Mouse (Mus musculus) urinary bladder, postnatal 10 days (tissue): ENCODE measurements around the gene Cbx8.

Source experiments
- DNase-seq: peaks from one replicate; pipeline ENCODE4 v3.0.0; 2022; ENCODE audit warnings: low spot score

Gene Cbx8

DNA sequence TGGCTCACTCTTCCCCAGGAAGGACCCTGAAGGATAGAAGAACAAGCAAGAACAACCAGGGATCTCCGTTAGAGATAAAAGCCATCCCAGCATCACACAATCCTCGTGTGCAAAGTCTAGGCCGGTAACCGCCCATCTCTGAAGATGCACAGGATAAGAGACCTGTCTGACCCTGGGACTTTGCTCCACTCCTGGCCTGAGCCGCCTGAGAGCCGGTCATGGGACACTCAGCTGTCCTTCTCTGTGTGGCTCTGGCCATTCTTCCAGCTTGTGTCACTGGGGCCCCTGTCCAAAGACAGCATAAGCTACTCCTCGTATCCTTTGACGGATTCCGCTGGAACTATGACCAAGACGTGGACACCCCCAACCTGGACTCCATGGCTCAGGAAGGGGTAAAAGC, 52.8 kb downstream of the Cbx8 start, which contains the start of gene Enpp7:
Gene Enpp7, plus strand, starts transcription at position 190 of the 400 bp plus-strand sequence.
- no peak for DNase-seq
